16 mouse cellular contexts compared by ENCODE assay signal in the genomic region with DNA sequence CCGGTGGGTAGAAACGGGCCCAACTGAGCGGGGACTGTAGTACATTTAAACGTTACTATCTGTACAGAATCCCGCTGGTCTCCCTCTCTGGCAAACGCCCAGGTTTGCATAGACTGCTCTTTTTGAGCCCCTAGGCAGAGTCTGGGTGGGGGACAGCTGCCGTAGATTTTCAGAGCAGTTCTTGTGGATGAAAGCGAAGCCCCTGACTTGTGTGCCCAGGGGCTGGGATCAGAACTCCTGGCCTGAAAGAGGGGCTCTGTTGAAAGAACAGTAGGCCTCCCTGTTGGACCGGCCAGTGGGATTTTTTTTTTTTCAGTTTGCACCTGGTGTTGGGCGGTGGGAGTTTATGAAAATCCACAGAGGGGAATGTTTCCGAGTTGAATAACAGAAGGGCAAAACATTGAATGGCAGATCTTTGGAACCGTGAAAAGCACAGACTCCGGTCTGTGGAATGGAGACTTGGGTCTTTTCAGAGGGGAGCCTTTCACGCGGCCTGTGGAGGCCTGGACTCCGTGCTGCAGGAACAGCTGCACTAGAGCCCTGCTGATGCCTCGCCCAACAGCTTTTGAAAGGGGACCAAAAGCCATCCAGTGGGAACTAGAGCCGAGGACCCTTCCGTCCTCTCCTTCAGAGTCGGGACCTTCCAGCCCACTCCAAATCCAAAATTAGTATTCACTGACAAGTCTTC.
DNase-seq lines count a peak whose midpoint lies in the region; ATAC-seq and TF ChIP-seq lines count a peak whose summit lies in the region.
"Had no signal": no experiment of that assay in that cellular context is flagged by ENCODE, and none has a peak within 500 bp of the region (broad histone marks: within the 10 kb centered on the region; RNA-seq: fewer than 3 reads in every experiment).

No protein-coding gene starts in this region.

- no peak for ATAC-seq in limb, embryonic 12.5 days (ENCODE audit: insufficient number of reproducible peaks, insufficient read depth, low FRiP score, low TSS enrichment, low read depth)
- no peak for ATAC-seq in embryonic facial prominence, embryonic 15.5 days (ENCODE audit: insufficient number of reproducible peaks, low FRiP score, low TSS enrichment, low read depth)
- ATAC-seq in midbrain, embryonic 14.5 days (ENCODE audit: low FRiP score, low TSS enrichment), result no peak
- no peak for ATAC-seq in megakaryocyte, adult 5-6 weeks (ENCODE audit: poor library complexity, severe bottlenecking)
- ATAC-seq in erythroid progenitor cell, adult 5-6 weeks (replicated peaks; ENCODE audit: low FRiP score, poor library complexity, severe bottlenecking), result no peak
- ATAC-seq: Patski had no signal

- no peak overlapping the region for H3K9ac ChIP-seq in limb, embryonic 12.5 days (replicated peaks)
- H3K9ac ChIP-seq in embryonic facial prominence, embryonic 15.5 days, result no peak overlapping the region
- no peak overlapping the region for H3K9ac ChIP-seq in midbrain, embryonic 14.5 days (replicated peaks; ENCODE audit: low read length)
- H3K9ac ChIP-seq: neural tube, embryonic 15.5 days had no signal

- intact Hi-C loops in gastrocnemius, adult 2 months (cut with DNase I), result no loop called here
- intact Hi-C loops in gastrocnemius, postnatal 36 days (cut with DNase I), result no loop called here

- no peaks in the 10 kb centered on the region for H3K36me3 ChIP-seq in limb, embryonic 12.5 days
- no peaks in the 10 kb centered on the region for H3K36me3 ChIP-seq in limb, embryonic 10.5 days
- H3K36me3 ChIP-seq in embryonic facial prominence, embryonic 15.5 days, result no peaks in the 10 kb centered on the region
- no peaks in the 10 kb centered on the region for H3K36me3 ChIP-seq in midbrain, embryonic 14.5 days (ENCODE audit: control insufficient read depth, insufficient read depth, low read length)
- H3K36me3 ChIP-seq: neural tube, embryonic 15.5 days had no signal

- H3K4me3 ChIP-seq in gastrocnemius, adult 2 months, result no peak overlapping the region
- no peak overlapping the region for H3K4me3 ChIP-seq in limb, embryonic 12.5 days (replicated peaks)
- no peak overlapping the region for H3K4me3 ChIP-seq in limb, embryonic 10.5 days
- no peak overlapping the region for H3K4me3 ChIP-seq in embryonic facial prominence, embryonic 15.5 days (replicated peaks)
- no peak overlapping the region for H3K4me3 ChIP-seq in midbrain, embryonic 14.5 days (replicated peaks; ENCODE audit: low read depth, low read length)
- H3K4me3 ChIP-seq: heart, adult 2 months; megakaryocyte, embryonic 14.5 days; neural tube, embryonic 15.5 days had no signal

- H3K4me1 ChIP-seq in limb, embryonic 12.5 days (replicated peaks), result no peaks in the 10 kb centered on the region
- H3K4me1 ChIP-seq in limb, embryonic 10.5 days, result 0 out of 2 replicates have a peak, but pooled peaks cover 3% of the 10 kb centered on the region
- H3K4me1 ChIP-seq in embryonic facial prominence, embryonic 15.5 days, result 0 out of 2 replicates have a peak, but pooled peaks cover 6% of the 10 kb centered on the region
- H3K4me1 ChIP-seq in midbrain, embryonic 14.5 days (ENCODE audit: control insufficient read depth, insufficient read depth, low read length), result no peaks in the 10 kb centered on the region
- H3K4me1 ChIP-seq: megakaryocyte, embryonic 14.5 days; neural tube, embryonic 15.5 days had no signal

- 81% methylated on average over 20 of the region's 20 CpGs for WGBS in limb, embryonic 12.5 days
- WGBS in limb, embryonic 10.5 days, result 88% methylated on average over 20 of the region's 20 CpGs
- 53% methylated on average over 20 of the region's 20 CpGs for WGBS in embryonic facial prominence, embryonic 15.5 days
- 60% methylated on average over 20 of the region's 20 CpGs for WGBS in midbrain, embryonic 14.5 days

- no peak overlapping the region for H3K27ac ChIP-seq in gastrocnemius, adult 2 months
- peak overlapping the region; percentile 50; the same call in 1 of the 2 replicates for H3K27ac ChIP-seq in limb, embryonic 12.5 days
- H3K27ac ChIP-seq in limb, embryonic 10.5 days, result no peak overlapping the region
- 0 out of 2 replicates have a peak overlapping the region, but pooled peaks have one; percentile 51 for H3K27ac ChIP-seq in embryonic facial prominence, embryonic 15.5 days (replicated peaks)
- no peak overlapping the region for H3K27ac ChIP-seq in midbrain, embryonic 14.5 days (replicated peaks; ENCODE audit: low read depth, low read length)
- H3K27ac ChIP-seq: heart, adult 2 months; neural tube, embryonic 15.5 days had no signal

- no peak overlapping the region for H3K4me2 ChIP-seq in limb, embryonic 12.5 days
- H3K4me2 ChIP-seq in embryonic facial prominence, embryonic 15.5 days (replicated peaks), result no peak overlapping the region
- H3K4me2 ChIP-seq in midbrain, embryonic 14.5 days (ENCODE audit: low read length), result no peak overlapping the region
- H3K4me2 ChIP-seq: neural tube, embryonic 15.5 days had no signal

- H3K27me3 ChIP-seq in limb, embryonic 12.5 days, result no peaks in the 10 kb centered on the region
- no peaks in the 10 kb centered on the region for H3K27me3 ChIP-seq in limb, embryonic 10.5 days (ENCODE audit: low read depth, poor library complexity, severe bottlenecking)
- no peaks in the 10 kb centered on the region for H3K27me3 ChIP-seq in embryonic facial prominence, embryonic 15.5 days
- no peaks in the 10 kb centered on the region for H3K27me3 ChIP-seq in midbrain, embryonic 14.5 days (ENCODE audit: control insufficient read depth, insufficient read depth, low read length)
- H3K27me3 ChIP-seq: neural tube, embryonic 15.5 days; Patski had no signal

- no peaks in the 10 kb centered on the region for H3K9me3 ChIP-seq in limb, embryonic 12.5 days
- no peaks in the 10 kb centered on the region for H3K9me3 ChIP-seq in limb, embryonic 10.5 days (replicated peaks)
- no peaks in the 10 kb centered on the region for H3K9me3 ChIP-seq in embryonic facial prominence, embryonic 15.5 days (replicated peaks)
- H3K9me3 ChIP-seq in midbrain, embryonic 14.5 days (ENCODE audit: control insufficient read depth, low read length), result no peaks in the 10 kb centered on the region
- H3K9me3 ChIP-seq: megakaryocyte, embryonic 14.5 days; neural tube, embryonic 15.5 days had no signal

- peak; percentile 15 for DNase-seq in gastrocnemius, adult 2 months
- no peak for DNase-seq in gastrocnemius, postnatal 36 days
- DNase-seq in limb, embryonic 10.5 days (ENCODE audit: low spot score), result no peak
- peak; percentile 55 for DNase-seq in midbrain, embryonic 14.5 days
- DNase-seq: adrenal gland, adult 2 months; heart, adult 2 months; kidney, postnatal 10 days; lung, adult 18-20 months; right cerebral cortex, adult 18-20 months had no signal

- TF ChIP-seq CTCF in gastrocnemius, adult 2 months (IDR thresholded peaks at IDR 0.05), result no peak

Comparison
In these comparisons a context has a peak if more than half of its experiments do, and no peak if none do; other contexts are left out.
1. DNase-seq: peak in gastrocnemius, adult 2 months (single experiment) and midbrain, embryonic 14.5 days (single experiment); none in gastrocnemius, postnatal 36 days (0 of 2) and limb, embryonic 10.5 days (single experiment).
2. H3K27ac ChIP-seq: peak in limb, embryonic 12.5 days (single experiment) and embryonic facial prominence, embryonic 15.5 days (single experiment); none in gastrocnemius, adult 2 months (single experiment), limb, embryonic 10.5 days (single experiment) and midbrain, embryonic 14.5 days (single experiment).